Mouse (Mus musculus) myocyte (in vitro differentiated cells): ENCODE data around the gene Dpf2. TPM values are rescaled to one million over a fixed set of nuclear protein-coding genes. Genes with fewer than 3 reads are reported as not detected.

Source experiments
- H3K27me3 ChIP-seq: one replicate; pipeline ENCODE4 v1.6.1; 2011; ENCODE audit not compliant: control insufficient read depth, insufficient read depth, insufficient read length
- H3K36me3 ChIP-seq: one replicate; pipeline ENCODE4 v1.6.1; 2011; ENCODE audit not compliant: control insufficient read depth, insufficient read depth
- H3K4me2 ChIP-seq: one replicate; pipeline ENCODE4 v1.6.1; 2011; ENCODE audit warnings: low read depth, control low read depth
- H3K4me3 ChIP-seq: one replicate; pipeline ENCODE4 v1.5.1; 2011; ENCODE audit warnings: mild to moderate bottlenecking, control low read depth, moderate library complexity
- H3K79me2 ChIP-seq: one replicate; pipeline ENCODE4 v1.6.1; 2011; ENCODE audit not compliant: control insufficient read depth, insufficient read depth
- H3ac ChIP-seq: one replicate; pipeline ENCODE4 v1.6.1; 2011; ENCODE audit not compliant: control insufficient read depth, insufficient read length
- CEBPB ChIP-seq: IDR thresholded peaks from 2 replicates; pipeline ENCODE4 v1.6.1; 2011; ENCODE audit warnings: mild to moderate bottlenecking, moderate library complexity; ENCODE audit not compliant: poor library complexity, insufficient read depth, severe bottlenecking
- E2F4 ChIP-seq: IDR thresholded peaks from one replicate; pipeline ENCODE4 v1.6.1; 2011; ENCODE audit warnings: mild to moderate bottlenecking, control low read depth, moderate library complexity; ENCODE audit not compliant: insufficient read depth
- MAX ChIP-seq: IDR thresholded peaks from one replicate; pipeline ENCODE4 v1.6.1; 2011; ENCODE audit warnings: low read depth, mild to moderate bottlenecking, control low read depth
- MYOD1 ChIP-seq, 3 experiments: IDR thresholded peaks; one replicate each; pipeline ENCODE4 v1.6.1; 2011; ENCODE audit warnings: control low read depth in 2 of 3, low read depth in 2 of 3, mild to moderate bottlenecking in 2 of 3, moderate library complexity in 1 of 3; ENCODE audit not compliant: insufficient read length in 2 of 3, control insufficient read depth in 1 of 3
- MYOG ChIP-seq, 3 experiments: IDR thresholded peaks; one replicate each; pipeline ENCODE4 v1.6.1; 2011; ENCODE audit warnings: control low read depth in 2 of 3, low read depth in 2 of 3, mild to moderate bottlenecking in 2 of 3; ENCODE audit not compliant: insufficient read length in 2 of 3, control insufficient read depth in 1 of 3, insufficient read depth in 1 of 3
- POLR2A ChIP-seq: IDR thresholded peaks from one replicate; pipeline ENCODE4 v1.6.1; 2011; ENCODE audit warnings: low read depth, mild to moderate bottlenecking, control low read depth, moderate library complexity; ENCODE audit not compliant: insufficient read length
- POLR2AphosphoS2 ChIP-seq: IDR thresholded peaks from one replicate; pipeline ENCODE4 v1.6.1; 2011; ENCODE audit warnings: low read depth, control low read depth; ENCODE audit not compliant: insufficient read length
- REST ChIP-seq: IDR thresholded peaks from one replicate; pipeline ENCODE4 v1.6.1; 2011; ENCODE audit warnings: mild to moderate bottlenecking, control low read depth, moderate library complexity; ENCODE audit not compliant: insufficient read depth, insufficient read length
- SRF ChIP-seq: IDR thresholded peaks from one replicate; pipeline ENCODE4 v1.6.1; 2011; ENCODE audit warnings: low read depth; ENCODE audit not compliant: control insufficient read depth, insufficient read length
- TCF12 ChIP-seq: IDR thresholded peaks from one replicate; pipeline ENCODE4 v1.6.1; 2011; ENCODE audit warnings: mild to moderate bottlenecking, control low read depth; ENCODE audit not compliant: poor library complexity, insufficient read depth, severe bottlenecking
- TCF3 ChIP-seq: IDR thresholded peaks from one replicate; pipeline ENCODE4 v1.6.1; 2011; ENCODE audit warnings: low read depth, control low read depth; ENCODE audit not compliant: insufficient read length
- USF1 ChIP-seq: IDR thresholded peaks from one replicate; pipeline ENCODE4 v1.6.1; 2011; ENCODE audit warnings: low read depth, mild to moderate bottlenecking, control low read depth, moderate library complexity
- polyA plus RNA-seq: library from polyadenylated mRNA; unstranded; fragments of >200 nt; fragmentation: generic; extraction: Trizol; gene quantifications from one replicate; pipeline ENCODE4 v1.2.1, GENCODE M21; 2012; ENCODE audit warnings: missing spikeins

The Dpf2 gene
- polyA plus RNA-seq, 1 experiment = 78.5 TPM

GRCm38 (mm10) chr19:5852035-5852722 lies 60.6 kb downstream of the Dpf2 start:
- peaks cover 9% of the 10 kb centered on the region for H3K36me3 ChIP-seq
- H3K4me3 ChIP-seq = no peak overlapping the region
- H3K4me2 ChIP-seq = peak overlapping the region; percentile 99
- TF ChIP-seq CEBPB = no peak
- TF ChIP-seq MYOD1 (IDR thresholded peaks at IDR 0.05; ENCODE audit: control insufficient read depth in 1 of 3, insufficient read length in 2 of 3, low read depth in 2 of 3) = peak in 1 of 3 experiments; percentile 0
- TF ChIP-seq E2F4 = no peak
- TF ChIP-seq REST = no peak
- TF ChIP-seq TCF12 = no peak
- no peak for TF ChIP-seq POLR2AphosphoS2
- TF ChIP-seq TCF3 = no peak
- no peak for TF ChIP-seq SRF
- TF ChIP-seq POLR2A = no peak
- no peak for TF ChIP-seq USF1
- TF ChIP-seq MYOG (IDR thresholded peaks at IDR 0.05; ENCODE audit: control insufficient read depth in 1 of 3, insufficient read depth in 1 of 3, insufficient read length in 2 of 3, low read depth in 2 of 3) = peak in 1 of 3 experiments; percentile 7
- no peak for TF ChIP-seq MAX
- H3ac ChIP-seq = no peak overlapping the region
- H3K27me3 ChIP-seq = no peaks in the 10 kb centered on the region
- H3K79me2 ChIP-seq = peaks cover 23% of the 10 kb centered on the region

- Histone ChIP-seq H3ac (no peak overlapping the region), H3K4me2 (peak overlapping the region; percentile 99), H3K79me2 (peaks cover 23% of the 10 kb centered on the region), H3K36me3 (peaks cover 9% of the 10 kb centered on the region), H3K27me3 (no peaks in the 10 kb centered on the region), H3K4me3 (no peak overlapping the region)
- TF ChIP-seq TCF12 = no peak
- 0 out of 2 replicates have a peak, but pooled peaks have one; percentile 12 for TF ChIP-seq CEBPB
These were observed 61.3 kb downstream of the Dpf2 start for GRCm38 (mm10) chr19:5851481-5851971.

DNA sequence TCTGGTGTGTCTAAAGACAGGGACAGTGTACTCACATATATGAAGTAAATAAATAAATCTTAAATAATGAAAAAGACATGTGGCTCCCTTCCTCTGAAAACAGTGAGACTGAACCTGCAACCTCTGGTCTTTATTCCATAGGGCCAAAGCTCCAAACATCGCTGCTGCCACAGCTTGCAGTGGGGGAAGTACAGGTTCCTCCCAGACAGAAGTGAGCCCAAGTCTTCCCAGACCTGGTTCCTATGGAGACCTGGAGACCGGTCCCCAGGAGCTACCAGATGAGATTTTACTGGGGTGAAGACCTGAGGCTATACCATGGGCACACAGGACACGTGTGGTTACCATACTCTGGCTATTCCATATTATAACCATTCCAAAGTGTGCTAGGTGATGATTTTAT lies 62.0 kb downstream of the Dpf2 start:
- no peak for TF ChIP-seq SRF
- TF ChIP-seq POLR2A = no peak
- no peak for TF ChIP-seq MYOD1 (IDR thresholded peaks at IDR 0.05; ENCODE audit: control insufficient read depth in 1 of 3, insufficient read length in 2 of 3, low read depth in 2 of 3)
- TF ChIP-seq POLR2AphosphoS2 = no peak
- no peak for TF ChIP-seq USF1
- TF ChIP-seq E2F4 = no peak
- no peak for TF ChIP-seq CEBPB
- Histone ChIP-seq H3K4me2 (peak overlapping the region; percentile 99), H3K36me3 (peaks cover 4% of the 10 kb centered on the region), H3K27me3 (no peaks in the 10 kb centered on the region), H3ac (no peak overlapping the region), H3K79me2 (peaks cover 23% of the 10 kb centered on the region), H3K4me3 (peak overlapping the region; percentile 100)

DNA sequence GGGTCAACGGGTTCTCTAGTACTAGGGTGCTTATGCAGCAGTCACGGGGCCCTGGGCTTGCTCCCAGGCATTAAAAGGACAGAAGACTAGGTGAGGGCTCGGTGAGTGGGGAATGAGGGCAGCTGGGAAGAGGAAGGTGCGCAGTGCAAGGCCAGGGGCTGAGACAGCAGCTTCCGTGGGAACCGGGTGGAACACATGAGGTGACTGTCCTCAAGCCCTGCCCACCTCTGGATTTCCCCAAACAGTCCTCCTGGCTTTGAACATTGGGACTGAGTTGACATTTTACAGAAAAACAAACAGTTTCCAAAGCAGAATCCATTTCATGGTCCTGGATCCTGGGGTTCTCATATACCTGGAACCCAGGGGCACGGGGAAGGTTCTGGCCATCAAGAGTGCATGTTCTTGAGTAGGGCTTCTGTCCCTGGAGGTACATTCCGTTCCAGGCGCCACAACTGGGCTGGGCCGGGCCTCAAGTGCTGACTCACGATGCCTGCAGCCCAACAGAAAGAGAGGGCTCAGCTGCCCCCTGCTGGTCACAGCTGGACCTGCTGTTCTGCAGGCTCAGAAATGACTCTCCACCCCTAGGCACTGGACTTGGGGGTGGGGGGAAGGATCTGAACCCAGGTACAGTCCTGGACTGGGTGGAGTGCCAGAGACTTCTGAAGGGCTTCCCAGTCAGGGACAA lies 62.8 kb downstream of the Dpf2 start:
- Histone ChIP-seq H3K27me3 (no peaks in the 10 kb centered on the region), H3K36me3 (no peaks in the 10 kb centered on the region), H3K79me2 (peaks cover 25% of the 10 kb centered on the region), H3ac (peak overlapping the region; percentile 15), H3K4me3 (peak overlapping the region; percentile 100), H3K4me2 (peak overlapping the region; percentile 99)
- TF ChIP-seq CEBPB = no peak
- TF ChIP-seq TCF3 = peak; percentile 3
- TF ChIP-seq MYOG (IDR thresholded peaks at IDR 0.05; ENCODE audit: control insufficient read depth in 1 of 3, insufficient read depth in 1 of 3, insufficient read length in 2 of 3, low read depth in 2 of 3) = peak in 2 of 3 experiments; percentile 23 to 78
- TF ChIP-seq POLR2AphosphoS2 = peak; percentile 89
- TF ChIP-seq POLR2A = peak; percentile 50
- no peak for TF ChIP-seq E2F4
- peak in 2 of 3 experiments; percentile 36 to 63 for TF ChIP-seq MYOD1 (IDR thresholded peaks at IDR 0.05; ENCODE audit: control insufficient read depth in 1 of 3, insufficient read length in 2 of 3, low read depth in 2 of 3)
